Mouse (Mus musculus) heart, postnatal 0 days (tissue): ENCODE data around the gene Cwc27.

Experiments used
- CTCF ChIP-seq: IDR thresholded peaks from 2 replicates; pipeline ENCODE4 v1.5.1; 2016; ENCODE audit warnings: antibody characterized with exemption, control low read depth, low read depth
- EP300 ChIP-seq: IDR thresholded peaks from 2 replicates; pipeline ENCODE4 v1.6.1; 2016; ENCODE audit warnings: antibody characterized with exemption, low read depth

- TF ChIP-seq EP300: no peak
- TF ChIP-seq CTCF: no peak
Measured at GRCm38 (mm10) chr13:104588383-104588782, 228.6 kb downstream of the Cwc27 start.
